Mouse (Mus musculus) frontal cortex, adult 2 months (tissue): ENCODE results near the gene Pithd1. TPM values are rescaled to one million over a fixed set of nuclear protein-coding genes. Genes with fewer than 3 reads are reported as not detected.
"Not testable (repeated sequence)": the region's sequence is repeated elsewhere in the genome, so short reads cannot be mapped to it uniquely, and the experiment has no call there.

Experiments used
- DNase-seq, 2 experiments: peaks; one replicate each; pipeline ENCODE4 v3.0.0; 2022; ENCODE audit warnings: low spot score in 1 of 2; ENCODE audit errors: extremely low spot score in 1 of 2
- polyA plus RNA-seq: library from polyadenylated mRNA; depleted of rRNA; stranded (reverse); fragments of >200 nt; gene quantifications from 2 replicates; pipeline ENCODE4 v1.2.3, GENCODE M21; 2012

Pithd1 gene
- polyA plus RNA-seq, 1 experiment: 107 TPM

DNA sequence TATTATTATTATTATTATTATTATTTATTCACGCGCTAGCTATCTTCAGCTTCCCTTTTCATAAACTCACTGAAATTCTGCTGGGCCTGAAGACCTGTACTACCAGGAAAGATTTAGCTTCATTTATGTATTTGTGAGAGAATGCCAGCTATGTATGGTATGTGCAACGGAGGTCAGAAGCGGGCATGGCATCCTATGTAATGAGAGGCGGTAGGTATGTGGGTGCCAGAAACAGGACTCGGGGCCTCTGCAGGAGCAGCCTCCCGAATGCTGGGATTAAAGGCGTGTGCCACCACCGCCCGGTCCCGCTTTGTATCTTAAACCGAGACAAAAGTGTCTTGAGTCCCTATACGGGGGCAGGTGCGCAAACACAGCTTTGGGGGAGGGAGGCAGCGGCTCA, 24.1 kb downstream of the Pithd1 start:
- peak in 1 of 2 experiments; percentile 36 for DNase-seq

DNA sequence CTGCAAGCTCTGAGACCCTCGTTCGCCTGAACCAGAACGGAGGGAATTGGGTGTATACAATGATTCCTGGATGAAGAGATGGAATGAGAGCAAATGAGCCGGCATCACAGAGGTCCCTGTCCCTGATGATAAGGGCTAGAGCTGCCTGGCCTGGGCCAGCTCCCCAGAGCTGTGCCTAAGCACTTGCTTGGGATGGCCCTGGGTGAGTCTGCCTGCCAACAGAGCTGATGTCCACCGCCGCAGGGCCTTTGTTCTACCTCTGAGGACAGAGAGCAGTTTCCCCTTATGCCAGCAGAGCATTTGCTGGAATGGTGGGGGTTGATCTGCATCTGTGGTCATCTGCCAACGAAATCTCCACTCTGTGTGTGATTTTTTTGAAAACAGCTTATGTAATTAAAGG, 24.9 kb downstream of the Pithd1 start:
- DNase-seq: no peak

DNA sequence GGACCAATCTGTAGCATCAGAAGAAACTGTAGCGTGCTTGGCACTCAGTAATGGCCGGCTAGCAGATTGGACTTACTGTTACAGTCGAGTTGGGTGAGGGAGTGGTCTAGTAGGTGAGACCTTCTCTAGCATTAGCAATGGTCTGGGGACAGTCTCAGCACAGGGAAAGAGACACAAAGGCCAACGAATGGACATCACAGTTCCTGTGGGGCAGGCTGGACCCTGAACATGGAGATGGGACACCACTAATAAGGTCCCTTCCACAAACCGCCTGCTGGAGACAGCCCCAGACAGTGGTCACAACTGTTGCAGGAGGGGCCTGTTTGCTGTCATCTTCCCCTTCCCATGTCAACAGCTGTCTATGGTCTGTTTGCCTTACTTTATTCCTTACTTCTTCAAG, 25.4 kb downstream of the Pithd1 start:
- DNase-seq: no peak

- DNase-seq: peak in 1 of 2 experiments; percentile 88
These were observed 26.3 kb downstream of the Pithd1 start for GRCm38 (mm10) chr4:135960717-135961116.

- no peak for DNase-seq
These were observed 28.7 kb downstream of the Pithd1 start for GRCm38 (mm10) chr4:135958354-135958753.

GRCm38 (mm10) chr4:135955886-135956285, 31.2 kb downstream of the Pithd1 start:
- DNase-seq: no peak

- peak in 1 of 2 experiments; percentile 86 for DNase-seq
These were observed 32.8 kb downstream of the Pithd1 start for GRCm38 (mm10) chr4:135954241-135954640.

DNA sequence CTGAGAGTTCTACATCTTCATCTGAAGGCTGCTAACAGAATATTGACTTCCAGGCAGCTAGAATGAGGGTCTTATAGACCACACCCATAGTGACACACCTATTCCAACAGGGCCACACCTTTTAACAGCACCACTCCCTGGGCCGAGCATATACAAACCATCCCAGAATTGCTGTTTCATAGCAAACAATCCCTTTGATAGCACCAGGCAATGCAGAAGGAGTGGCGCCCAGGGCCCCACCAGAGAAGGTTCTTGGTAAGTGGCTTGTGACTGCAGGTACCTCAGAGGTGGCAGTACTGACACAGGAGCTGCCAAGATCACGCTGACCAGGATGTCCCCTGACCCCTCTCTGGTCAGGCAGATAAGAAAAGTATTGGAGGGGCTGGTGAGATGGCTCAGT, 33.9 kb downstream of the Pithd1 start:
- no peak for DNase-seq

DNA sequence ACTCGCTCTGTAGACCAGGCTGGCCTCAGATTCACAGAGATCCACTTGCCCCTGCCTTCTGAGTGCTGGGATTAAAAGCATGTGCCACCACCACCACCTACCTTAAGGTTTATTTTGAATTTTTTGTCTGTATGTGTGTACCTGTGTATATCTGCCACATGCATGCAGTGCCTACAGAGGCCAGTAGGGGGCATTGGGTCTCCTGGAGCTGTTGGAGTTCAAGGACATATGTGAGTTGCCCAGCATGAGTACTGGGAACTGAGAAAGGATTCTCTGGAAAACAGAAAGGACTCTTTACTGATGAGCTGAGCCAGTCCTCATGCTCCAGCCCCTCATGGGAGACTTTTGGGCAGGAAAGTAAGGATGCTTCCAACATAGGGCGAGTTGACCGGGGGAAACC, 35.6 kb downstream of the Pithd1 start:
- DNase-seq: no peak

GRCm38 (mm10) chr4:135950365-135950764, 36.7 kb downstream of the Pithd1 start:
- DNase-seq: no peak

GRCm38 (mm10) chr4:135949911-135950310, 37.2 kb downstream of the Pithd1 start:
- no peak for DNase-seq

- no peak for DNase-seq
These were observed 37.6 kb downstream of the Pithd1 start for GRCm38 (mm10) chr4:135949475-135949874.

DNA sequence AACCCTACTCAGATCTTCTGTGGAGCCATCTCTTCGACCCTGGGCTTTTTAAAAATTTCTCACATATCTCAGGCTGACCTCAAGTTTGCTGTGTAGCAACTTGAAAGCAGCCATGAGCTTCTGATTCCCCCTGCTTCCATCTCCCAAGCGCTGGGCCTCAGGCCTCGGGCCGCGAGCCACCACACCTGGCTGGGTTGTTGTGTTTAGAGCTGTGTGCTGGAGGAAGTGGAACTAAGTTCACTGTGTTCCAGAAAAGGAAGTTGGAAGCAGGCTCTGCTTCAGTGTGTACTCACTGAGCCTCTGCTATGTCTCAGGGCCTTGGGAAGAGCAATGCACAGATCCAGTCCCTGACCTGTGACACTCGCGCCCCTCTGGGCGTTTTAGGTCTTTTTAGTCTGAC, 38.9 kb downstream of the Pithd1 start:
- no peak for DNase-seq

DNA sequence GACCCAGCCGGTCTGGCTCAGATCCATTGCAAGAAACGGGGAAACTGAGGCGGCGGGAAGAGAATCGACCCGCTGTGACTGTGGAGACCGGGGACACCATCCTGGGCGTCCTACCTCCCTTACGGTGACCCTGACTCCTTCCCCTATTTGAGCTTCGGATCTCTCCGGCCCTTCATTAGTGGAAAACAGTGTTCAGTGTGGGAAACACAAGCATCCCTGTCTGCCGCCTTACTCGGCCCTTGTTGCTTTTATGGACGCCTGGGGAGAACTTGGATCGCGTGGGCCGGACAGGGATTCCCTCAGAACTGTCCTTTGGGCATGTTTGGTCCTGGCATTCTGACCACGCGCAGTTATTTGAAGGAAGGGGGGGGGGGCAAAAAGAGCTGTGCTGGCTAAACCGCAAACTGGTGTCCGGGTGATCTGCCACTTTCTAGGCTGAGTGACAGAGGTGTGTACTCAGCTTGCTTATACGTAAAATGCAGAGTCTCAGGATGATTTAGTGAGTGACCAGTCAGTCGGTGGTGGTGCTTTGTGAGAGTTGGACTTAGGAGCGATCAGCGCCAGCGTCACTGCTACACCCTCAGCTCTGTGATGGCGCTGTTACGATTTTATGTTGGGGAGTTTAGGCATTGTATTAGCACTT, 40.3 kb downstream of the Pithd1 start:
- DNase-seq: no peak

- peak; percentile 89 to 96 for DNase-seq
These were observed 40.8 kb downstream of the Pithd1 start, which contains the start of gene Hmgcl for GRCm38 (mm10) chr4:135946278-135946658. TSS of gene Hmgcl (plus strand) at chr4:135946448.

DNA sequence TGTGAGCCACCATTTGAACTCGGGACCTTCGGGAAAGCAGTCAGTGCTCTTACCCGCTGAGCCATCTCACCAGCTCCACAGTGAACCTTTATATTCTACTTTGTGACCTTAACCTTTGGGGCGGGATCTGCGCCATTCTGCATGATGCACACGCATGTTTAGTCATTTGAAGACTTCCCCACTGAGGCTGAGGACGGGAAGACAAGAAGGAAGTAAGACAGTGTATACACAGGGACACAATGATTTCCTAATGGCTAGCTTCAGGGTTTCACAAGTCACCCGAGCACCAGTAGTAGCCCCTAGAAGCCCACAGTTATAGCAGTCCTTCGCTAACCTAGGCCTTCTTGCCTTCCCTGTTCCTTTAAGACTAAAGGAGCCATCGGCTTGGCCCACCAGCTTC, 41.4 kb downstream of the Pithd1 start:
- no peak for DNase-seq

GRCm38 (mm10) chr4:135943389-135943788, 43.7 kb downstream of the Pithd1 start:
- no peak for DNase-seq

- no peak for DNase-seq
These were observed 44.9 kb downstream of the Pithd1 start for GRCm38 (mm10) chr4:135942193-135942592.

DNA sequence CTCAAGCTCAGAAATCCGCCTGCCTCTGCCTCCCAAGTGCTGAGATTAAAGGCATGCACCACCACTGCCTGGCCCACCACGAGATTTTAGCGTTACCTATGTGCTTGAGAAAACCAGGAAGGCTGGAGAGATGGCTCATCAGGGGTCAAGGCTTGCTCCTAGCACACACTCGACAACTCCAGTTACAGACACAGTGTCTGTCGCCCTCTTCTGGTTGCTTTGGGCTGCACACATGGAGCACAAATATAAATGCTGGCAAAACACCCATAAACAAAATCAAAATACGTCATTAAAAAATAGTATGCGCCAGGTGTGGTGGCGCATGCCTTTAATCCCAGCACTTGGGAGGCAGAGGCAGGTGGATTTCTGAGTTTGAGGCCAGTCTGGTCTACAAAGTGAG, 46.0 kb downstream of the Pithd1 start:
- not testable (repeated sequence) for DNase-seq

DNA sequence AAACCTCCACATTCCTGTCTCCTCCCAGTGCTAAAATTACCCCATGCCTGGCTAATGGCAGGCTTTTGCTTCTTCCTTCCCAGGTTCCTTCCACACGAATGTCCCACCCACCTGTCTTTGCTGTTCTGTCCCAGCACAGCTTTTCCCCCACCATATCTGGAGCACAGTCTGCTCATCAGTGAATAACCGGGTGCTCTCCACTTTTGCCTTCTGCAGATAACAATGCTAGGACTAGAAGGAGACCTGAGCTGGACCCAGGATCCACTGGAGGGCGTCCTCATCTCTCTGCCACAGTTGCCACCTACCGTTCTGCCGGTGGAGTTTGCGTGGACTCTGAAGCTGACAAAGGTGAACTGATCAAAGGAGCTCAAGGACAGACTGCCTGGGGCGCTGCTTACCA, 48.2 kb downstream of the Pithd1 start:
- DNase-seq: no peak

DNA sequence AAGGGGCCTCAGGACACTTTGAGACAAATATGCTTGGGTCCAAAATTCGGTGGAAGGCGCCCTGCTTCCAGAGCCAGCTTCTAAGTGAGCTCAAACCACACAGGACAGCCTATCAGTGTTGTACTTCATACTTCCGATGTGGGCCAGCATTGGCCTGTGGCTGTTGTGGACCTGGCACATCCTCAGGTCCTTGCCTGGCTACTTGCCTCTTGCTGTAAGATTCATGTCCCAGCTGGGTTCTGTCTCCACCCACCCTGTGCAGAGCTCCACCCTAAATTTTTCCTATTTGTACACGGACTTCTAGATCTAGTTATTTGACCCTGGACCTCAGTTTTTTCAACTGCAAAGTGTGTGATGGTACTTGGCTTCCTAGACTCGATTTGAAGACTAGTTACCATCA, 51.6 kb downstream of the Pithd1 start:
- DNase-seq: no peak

- no peak for DNase-seq
These were observed 52.2 kb downstream of the Pithd1 start for GRCm38 (mm10) chr4:135934708-135935500.
